Mouse (Mus musculus) heart, adult 9 months (tissue): ENCODE results near the gene Sncb.

Source experiments
- DNase-seq, 2 experiments: peaks; one replicate each; pipeline ENCODE4 v3.0.0; 2022; ENCODE audit warnings: low spot score in 2 of 2

Sncb gene

DNA sequence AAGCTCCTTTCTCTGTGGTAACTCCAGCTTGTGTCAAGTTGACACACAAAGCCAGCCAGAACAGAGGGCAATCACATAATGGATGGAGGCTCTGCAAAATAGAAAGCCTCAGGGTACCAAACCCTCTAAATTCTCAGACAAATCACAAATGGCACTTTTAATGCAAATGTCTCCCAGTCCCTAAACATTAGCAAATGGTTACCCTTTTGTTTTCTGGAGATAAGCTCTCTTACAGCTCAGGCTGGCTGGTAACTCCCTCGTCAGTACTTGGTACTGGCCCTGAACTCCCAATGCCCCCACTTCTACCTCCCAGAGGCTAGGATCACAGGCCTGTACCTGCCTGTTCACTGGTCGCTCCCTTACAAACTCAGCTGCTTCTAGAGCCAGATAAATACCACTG is 16.8 kb upstream of the Sncb start:
- DNase-seq = no peak

DNA sequence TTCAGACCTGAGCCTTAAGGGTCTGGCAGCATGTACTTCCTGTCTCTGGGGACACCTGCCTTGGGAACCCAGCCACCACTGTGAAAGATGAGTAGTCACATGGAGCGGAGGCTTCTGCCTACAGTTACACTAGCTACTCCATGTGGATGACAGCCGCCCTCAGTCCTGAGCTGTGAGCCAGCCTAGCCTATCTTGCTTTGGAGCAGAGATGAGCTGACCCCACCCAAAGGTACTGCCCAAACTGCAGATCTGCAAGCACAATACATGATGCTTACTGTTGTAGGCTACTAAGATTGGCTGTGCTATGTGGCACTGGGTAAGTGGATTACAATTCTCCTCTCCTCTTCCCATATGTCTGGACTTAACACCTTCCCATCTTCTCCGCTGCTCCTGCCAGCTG is 14.7 kb upstream of the Sncb start:
- no peak for DNase-seq

DNA sequence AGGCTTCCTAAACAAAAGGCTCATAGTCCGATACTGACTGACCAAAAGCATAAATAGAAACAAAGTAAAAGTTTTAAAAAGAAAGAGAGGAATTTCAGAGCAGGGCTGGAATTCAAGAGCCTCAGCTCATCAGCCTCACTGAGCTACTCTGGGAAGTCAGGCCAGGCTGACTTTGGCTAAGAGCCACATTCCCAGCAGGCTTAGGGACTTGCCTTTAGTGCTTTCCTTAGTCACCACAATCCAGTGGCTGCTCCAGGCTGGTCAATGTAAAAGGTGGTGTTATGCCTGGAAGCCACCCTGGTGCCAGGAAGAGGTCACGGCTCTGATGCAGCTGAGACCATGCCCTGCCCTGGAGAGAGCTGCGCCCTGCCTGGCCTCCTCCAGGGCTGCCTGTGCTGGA is 14.2 kb upstream of the Sncb start:
- peak in 1 of 2 experiments; percentile 40 for DNase-seq

DNA sequence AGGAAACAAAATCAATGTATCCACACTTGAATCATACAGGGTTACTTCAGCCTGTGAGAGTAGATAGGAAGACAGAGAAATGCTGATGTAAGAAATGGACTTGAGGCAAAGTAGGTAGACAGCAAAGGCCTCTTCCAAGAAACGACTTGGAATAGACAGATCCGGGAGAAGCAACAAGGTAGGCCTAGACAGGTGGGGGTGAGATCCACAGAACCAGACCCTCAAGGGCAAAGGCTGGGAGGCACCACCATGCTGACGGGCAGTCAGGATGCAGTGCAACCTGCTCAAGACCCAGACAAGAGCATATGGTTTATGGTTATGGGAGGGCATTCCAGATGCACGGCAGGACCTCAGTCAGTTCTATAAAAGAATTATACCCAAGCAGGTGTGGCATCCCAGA is 617 bp upstream of the Sncb start:
- DNase-seq = no peak

DNA sequence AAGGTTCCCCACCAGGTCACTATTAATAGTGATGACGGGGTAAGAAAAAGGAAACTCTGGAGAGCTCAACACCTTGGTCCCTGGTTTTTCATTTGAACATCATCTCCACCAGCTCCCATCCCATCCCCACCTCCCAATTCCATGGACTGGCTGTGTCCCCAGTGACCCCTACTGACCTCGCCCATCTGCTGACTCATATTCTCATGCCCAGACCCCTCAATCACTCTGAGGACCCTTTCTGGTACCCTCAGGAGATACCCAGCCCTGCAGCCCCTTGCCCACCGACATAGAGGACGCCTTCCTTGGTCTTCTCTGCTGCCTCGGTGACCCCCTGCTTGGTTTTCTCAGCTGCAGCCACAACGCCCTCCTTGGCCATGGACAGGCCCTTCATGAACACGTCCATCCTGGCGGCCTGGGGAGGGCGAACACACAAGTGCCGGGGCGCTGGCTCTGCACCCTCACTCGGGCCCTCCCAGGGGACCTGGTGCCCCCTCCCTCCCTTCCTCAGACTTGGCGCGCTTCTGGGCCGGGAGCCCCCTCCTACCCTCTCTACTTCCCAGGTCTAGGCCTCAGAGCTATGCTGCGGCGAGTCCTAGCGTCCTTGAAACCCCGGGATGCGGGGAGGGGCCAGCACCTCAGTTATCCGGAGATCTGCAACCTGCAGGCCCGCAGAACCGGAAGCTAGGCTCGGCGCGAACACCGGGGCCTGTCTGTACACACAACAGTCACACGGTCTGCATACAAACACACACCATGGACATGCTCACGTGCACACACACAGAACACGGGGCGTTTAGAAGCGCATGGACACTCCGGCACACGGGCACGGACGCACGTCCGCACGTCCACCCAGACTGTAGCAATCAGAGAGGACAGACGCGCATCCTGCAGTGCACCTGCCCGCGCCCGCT is 859 bp downstream of the Sncb start:
- no peak for DNase-seq

DNA sequence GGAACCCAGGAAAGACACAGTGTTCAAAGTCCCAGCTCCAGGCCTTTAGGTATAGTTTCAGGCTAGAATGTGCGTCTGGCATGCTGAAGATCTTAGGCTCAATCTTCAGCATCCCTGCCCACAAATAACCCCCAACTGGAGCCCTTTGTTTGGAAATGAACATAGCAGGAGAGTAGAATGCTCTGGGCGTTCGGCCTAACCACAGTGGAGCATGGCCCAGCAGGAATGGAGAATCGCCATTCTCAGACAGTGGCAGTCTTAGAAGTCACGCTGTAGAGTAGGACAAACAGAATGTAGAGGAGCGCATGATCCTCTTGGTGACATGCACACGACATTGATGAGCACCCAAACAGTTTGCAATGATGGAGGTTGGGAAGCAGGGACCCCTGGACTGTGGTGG is 5.5 kb downstream of the Sncb start:
- no peak for DNase-seq

DNA sequence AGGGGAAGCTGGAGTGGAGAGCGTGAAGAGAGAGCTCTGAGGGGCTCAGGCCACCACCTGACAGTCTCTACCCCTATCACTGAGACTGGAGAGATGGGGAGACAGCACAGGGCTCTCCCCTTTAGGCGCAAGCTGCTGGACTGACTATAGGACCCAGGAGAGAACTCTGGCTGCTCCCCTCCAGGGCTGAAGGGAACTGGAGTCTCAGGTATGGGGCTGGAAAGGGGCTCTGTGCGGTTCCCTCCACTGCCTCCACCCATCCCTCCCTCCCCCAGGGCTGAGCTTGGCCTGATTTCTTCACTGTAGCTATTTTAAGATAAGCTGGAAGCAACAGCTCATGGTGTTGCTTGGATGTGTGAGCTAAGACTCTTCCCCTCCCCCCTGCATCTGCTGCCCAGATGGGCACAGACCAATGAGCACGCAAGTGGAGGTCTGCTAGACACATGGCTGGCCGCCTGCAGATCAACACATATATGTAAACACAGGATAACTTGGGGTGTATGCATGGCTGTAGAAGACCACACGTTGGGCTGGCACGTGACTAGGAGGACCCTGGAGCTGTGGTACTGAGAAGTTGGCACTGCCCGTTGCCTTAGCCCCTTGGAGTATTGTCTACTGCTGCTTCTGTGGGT is 6.1 kb downstream of the Sncb start:
- no peak for DNase-seq

DNA sequence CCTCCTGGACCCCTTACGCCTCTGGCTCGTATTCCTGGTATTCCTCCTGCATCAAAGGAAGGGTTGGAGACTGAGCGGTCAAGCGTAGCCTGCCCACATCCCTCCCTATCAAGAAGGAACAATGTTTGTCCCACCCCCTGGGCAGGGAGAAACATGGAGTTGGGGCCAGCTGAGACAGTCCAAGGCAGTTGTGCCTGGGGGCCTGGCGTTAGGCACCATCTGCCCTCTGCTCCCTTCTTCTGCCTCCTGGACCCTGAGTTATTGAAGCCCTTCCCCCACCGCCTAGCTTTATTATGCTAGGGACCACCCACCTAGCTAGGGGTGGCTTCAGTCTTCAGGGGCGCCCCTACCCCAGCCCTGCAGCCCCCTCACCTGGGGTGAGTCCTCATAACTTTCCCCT is 6.9 kb downstream of the Sncb start:
- no peak for DNase-seq

DNA sequence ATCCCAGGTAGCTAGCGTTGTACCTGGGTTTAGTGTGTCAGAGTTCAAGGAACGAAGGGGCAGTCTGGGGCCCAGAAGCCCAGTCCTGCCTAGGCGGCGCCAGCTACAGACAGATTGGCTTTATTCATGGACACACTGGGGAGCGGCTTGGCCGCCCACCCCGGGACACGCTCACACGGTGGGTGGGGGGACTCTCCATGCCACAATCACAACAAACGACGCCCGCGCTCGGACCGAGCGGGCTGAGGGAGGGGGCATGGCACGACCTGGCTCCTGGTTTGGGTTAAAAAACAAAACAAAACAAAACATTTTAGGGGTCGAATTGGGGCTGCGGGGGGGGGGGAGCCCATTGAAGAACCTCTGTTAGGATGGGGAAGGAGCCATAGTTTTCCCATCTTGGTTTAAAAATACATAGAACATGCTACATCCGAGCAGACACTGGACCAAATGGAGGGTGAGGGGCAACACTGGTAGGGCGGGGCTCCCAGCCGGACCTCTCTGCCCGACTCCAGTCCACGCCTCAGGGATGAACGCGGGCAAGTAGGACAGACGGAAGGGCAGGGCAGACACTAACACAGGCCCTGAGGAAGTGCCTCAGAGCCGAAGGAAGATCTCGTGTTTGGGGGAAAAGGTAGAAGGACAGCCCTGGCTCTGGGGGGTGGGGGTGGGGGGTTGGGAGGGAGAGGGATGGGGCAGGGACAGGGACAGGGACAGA is 7.5 kb downstream of the Sncb start:
- DNase-seq = no peak

DNA sequence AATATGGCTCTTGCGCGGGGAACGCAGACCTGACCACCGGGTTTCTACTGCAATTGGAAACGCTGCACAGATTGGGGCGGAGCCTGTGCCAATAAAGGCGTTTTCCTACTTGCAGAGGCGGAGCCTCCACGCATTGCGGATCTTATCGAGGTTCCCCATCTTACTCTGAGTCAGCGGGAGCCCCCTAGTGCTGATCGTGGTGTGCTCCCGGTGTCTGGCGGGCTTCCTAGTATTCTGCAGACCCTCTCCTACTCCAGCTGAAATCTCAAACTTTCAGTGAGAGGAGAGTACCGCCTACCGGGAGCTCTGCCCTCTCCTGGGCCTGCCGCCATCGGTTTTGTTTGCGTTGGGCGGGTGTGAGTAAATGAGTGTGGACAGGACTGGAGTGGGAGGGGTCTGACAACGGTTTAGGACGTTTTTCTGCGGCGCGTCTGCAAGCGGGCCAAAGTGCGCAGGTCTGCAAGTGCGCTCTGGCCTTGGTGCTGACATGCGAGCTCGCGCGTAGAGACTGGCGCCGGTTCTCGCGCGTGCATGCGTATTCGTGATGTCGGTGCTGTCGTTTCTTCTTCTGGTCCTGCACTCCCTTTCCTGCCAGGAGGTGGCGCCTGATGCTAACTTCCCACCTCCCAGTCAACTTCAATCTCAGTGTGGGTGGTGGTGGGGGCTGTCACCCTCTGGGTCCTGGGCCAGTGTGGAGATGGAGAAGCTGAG is 8.2 kb downstream of the Sncb start:
- peak; percentile 20 to 57 for DNase-seq

DNA sequence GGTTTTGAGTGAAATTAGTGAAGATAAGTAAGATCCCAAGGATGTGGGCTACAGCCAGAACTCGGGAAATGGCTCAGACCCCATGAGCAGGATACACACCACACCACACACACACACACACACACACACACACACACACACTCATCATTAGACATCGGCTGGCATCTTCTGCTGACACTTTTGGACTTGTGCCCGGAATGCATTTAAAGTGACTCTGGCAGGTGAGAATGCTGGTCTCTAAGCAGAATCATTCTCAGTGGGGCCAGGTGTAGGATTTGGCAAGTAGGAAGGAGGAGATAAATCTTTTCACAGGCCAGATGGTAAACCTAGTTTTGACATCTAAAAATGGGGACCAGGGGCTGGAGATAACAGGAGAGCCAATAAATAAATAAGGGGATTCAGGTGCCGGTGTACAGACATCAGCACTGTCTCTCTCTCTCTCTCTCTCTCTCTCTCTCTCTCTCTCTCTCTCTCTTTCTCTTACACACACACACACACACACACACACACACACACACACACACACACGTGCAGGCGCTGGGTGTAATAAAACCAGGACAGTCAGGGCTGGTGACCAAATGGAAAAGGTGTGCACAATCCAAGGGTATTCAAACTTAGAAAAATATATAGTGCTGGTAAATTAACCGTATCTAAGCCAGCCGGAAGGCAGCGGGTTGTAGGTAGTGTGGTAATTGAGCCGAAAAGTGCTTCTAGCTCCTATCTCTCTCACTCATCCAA is 9.1 kb downstream of the Sncb start:
- no peak for DNase-seq

DNA sequence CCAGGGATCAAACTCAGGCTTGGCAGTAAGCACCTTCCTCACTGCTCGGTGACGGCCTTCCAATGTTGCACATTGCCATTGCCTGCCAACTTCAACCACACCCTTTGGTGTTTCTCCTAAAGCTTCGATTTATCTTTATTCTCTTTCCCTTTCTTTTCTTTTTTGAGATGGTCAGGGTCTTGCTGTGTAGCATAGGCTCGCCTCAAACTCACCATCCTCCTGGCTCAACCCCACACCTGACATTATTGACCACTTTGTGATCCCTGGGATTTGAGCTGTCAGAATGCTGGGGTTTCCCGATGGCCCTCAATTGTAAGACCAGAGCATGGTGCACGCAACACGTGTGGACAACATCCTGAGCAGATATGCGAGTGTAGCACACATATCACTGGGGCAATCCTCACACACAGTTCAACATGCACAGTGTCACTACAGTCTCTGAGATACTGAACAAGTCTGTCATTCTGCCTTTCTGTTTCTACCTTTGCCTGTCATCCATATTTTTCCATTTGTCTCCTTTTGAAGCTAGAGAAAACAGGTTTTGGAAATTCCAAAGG is 10.2 kb downstream of the Sncb start:
- DNase-seq = no peak

DNA sequence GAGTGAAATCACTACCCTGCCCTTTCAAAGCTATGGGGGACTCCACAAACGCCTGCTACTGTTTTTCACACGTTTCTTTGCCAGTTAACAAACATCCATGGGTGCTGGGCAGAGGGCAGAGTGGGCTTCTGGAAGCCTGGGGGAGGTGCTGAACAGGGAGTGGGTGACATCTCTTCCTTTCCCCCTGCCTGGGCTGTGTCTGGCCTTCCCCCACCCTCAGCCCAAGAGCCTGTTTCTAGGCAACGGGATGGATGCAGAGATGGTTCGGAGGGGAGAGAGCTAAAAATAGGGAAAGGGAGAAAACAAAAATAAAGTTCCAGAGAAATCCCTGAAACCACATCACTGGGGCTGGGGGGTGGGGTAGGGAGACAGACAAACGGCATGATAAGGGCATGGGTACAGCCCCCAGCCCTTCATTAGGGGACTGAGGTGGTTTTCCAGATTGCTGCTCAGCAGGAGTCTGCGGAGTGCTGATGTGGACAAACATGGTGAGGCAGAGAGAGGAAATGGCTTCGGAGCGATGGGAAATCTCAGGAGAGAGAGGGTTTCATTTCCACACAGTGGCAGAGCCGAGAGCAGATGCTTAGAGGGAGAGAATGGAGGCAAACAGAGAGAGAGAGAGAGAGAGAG is 11.1 kb downstream of the Sncb start:
- DNase-seq = no peak

DNA sequence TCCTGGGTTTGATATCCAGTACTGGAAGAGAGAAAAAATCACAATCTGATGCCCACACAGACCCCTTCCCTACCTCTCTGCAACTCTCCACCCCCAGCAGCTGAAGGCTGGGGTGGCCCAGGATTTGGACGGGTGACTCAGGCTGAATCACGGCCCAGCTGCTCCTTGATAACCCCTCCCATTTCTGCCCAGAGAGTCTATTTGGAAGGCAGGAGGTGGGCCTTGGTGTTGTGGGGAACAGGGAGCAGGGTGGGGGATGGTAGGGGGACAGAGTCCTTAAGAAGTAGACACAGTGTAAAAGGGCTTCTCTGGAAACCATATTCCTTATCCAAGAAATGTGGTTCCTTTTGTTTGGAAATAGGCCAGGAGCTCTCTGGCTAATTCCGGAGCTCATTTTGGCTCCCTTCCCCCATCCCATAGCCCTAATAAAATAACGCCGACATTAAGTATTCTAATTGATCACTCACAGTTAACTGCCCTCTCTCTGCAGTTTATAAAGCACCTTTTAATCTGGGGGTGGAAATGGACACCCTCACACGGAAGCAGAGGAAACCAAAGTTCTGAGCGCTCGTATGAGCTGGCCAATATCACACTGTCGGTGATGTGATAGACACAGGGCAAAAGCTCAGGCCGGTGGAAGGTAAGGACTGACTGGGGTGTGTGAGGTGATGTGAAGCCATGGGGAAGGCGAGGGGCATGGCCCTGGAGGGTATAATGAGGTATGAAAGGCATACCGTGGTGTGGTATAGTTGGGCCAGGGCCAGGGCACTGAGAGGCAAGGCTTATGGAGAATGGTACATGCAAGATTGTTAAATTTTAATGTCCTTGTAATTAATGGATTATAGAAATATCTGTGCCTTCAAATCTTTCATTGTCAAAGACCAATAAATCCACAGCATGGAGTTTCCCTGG is 12.0 kb downstream of the Sncb start:
- no peak for DNase-seq

DNA sequence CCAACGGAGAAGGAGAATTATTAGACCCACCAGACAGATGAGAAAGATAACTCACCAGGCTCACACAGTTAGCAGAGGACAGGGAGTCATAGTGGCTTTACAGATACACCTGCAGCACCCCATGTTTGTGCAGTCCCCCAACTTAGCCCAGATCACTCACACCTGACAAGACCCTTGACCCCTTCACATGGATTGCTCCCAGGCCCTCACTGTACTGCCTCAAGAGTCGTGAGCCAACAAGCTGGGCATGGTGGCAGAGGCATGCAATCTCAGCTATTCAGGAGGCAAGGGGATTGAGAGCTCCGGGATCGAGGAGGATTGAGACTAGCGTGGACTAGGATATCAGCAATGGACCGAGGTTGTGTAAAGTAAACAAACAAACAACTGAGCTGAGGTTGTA is 12.7 kb downstream of the Sncb start:
- no peak for DNase-seq

DNA sequence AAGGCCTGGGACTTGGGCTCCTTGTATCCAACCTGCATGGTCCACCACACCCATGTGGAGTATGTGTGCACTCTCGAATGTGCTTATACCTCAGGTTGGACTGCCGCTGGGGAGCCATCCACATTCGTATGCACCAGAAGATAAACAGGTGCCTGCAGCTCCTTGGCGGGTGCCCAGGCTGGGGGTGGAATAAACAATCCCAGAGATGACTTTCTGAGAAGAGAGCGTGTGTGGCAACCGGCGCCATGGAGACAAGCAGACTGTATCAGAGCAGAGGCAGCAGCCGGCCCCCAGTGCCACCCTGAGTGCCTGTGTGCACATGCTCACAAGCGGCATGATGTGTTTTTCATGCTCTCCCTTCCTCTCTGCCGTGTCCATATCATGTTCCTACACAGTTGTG is 13.7 kb downstream of the Sncb start:
- no peak for DNase-seq

DNA sequence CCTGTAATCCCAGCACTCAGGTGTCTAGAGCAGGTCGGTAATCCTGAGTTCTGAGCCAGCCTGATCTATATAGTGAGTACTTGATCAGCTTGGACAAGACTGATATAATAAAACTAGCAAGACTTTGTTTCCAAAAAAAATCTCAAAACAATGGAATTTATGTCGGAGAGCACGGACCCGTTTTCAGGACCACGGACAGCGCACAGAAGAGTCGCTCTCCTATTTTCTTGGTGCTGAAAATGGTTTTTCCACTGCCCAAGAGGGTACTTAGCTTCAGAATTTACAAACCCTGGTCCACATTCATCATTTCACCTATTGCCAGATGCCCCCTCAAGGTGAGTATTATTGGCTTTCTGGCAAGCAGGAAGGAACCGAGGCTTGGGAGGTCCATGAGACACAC is 15.7 kb downstream of the Sncb start:
- no peak for DNase-seq

DNA sequence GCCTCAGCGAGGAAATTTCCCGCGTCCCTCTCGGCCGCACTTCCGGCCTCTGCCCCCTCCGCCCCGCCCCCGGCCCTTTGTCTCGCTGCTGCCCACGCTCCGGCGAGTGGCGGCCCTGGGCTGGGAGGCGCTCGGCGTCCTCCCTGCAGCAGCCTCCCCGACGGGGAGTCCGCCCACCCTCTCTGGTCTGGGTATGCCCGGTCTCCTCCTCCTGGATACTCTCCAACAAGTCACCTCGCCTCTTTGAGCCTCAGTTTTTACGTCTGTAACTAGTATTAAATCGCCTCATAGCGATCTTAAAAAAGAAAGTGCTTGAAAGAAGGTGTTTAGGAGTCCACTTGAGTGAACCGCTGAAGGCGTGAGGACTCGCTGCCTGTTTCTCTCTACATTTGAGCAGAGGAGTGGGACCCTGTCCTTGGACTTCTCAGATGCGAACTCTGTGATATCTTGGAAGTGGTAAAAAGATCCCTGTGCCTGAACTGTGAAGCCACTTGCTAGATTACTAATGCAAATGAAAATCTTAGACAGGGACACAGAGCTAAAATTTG is 16.5 kb downstream of the Sncb start, which contains the start of gene Gprin1:
TSS of gene Gprin1 (minus strand) at position 11 of the 548 bp plus-strand sequence.
- no peak for DNase-seq
